Mouse (Mus musculus): ENCODE measurements around the gene Ankrd2. TPM values are rescaled to one million over a fixed set of nuclear protein-coding genes. Genes with fewer than 3 reads are reported as not detected.

The Ankrd2 gene
- not detected in 2 replicates for total RNA-seq (2012; rRNA removed)
- not detected for polyA plus RNA-seq (2012; ENCODE audit: insufficient read depth in 1 of 2, insufficient read length in 2 of 2, low read depth in 1 of 2, low replicate concordance in 2 of 2, missing spikeins in 1 of 2)

GRCm38 (mm10) chr19:42035456-42036248 lies at the start of gene Ankrd2:
TSS of gene Ankrd2 (plus strand) at chr19:42036000.
- no peak within 1 kb of the TSS for H3K27ac ChIP-seq (ENCODE audit: control insufficient read depth, low read depth, low read length)
- H3K79me2 ChIP-seq (ENCODE audit: control insufficient read depth, insufficient read depth, low read length, poor library complexity), result no peaks in the 10 kb centered on the region
- DNase-seq (ENCODE audit: low read depth, low spot score), result peak; percentile 81
- H3K36me3 ChIP-seq (ENCODE audit: control insufficient read depth in 1 of 2, insufficient read depth in 2 of 2, low read length in 2 of 2), result no peaks in the 10 kb centered on the region
- no peaks in the 10 kb centered on the region for H3K9me3 ChIP-seq (replicated peaks; ENCODE audit: insufficient read depth, low read length)
- TF ChIP-seq EP300 (IDR thresholded peaks at IDR 0.05; ENCODE audit: low read depth in 1 of 2, low read length in 2 of 2), result no peak
- TF ChIP-seq SMC3 (IDR thresholded peaks at IDR 0.05; ENCODE audit: low read depth, low read length), result peak; percentile 96
- TF ChIP-seq GATA1 (IDR thresholded peaks at IDR 0.05; ENCODE audit: low read depth, low read length), result no peak
- 0 out of 2 replicates have a peak, but pooled peaks have one; percentile 31 for TF ChIP-seq MYC (IDR thresholded peaks at IDR 0.05; ENCODE audit: low read depth, low read length)
- 0 out of 2 replicates have a peak, but pooled peaks have one; percentile 35 for TF ChIP-seq ZNF384 (IDR thresholded peaks at IDR 0.05; ENCODE audit: low read depth, low read length)
- no peak for TF ChIP-seq POLR2A (IDR thresholded peaks at IDR 0.05; ENCODE audit: control insufficient read depth in 1 of 2, insufficient read depth in 1 of 2, low read depth in 1 of 2, low read length in 2 of 2, poor library complexity in 1 of 2)
- TF ChIP-seq ZMIZ1 (IDR thresholded peaks at IDR 0.05; ENCODE audit: low read depth, low read length), result no peak
- no peak for TF ChIP-seq TAL1 (IDR thresholded peaks at IDR 0.05; ENCODE audit: low read length)
- TF ChIP-seq RCOR1 (IDR thresholded peaks at IDR 0.05; ENCODE audit: low read depth, low read length), result no peak
- no peak for TF ChIP-seq ZKSCAN1 (IDR thresholded peaks at IDR 0.05; ENCODE audit: low read depth, low read length)
- TF ChIP-seq MAFK (IDR thresholded peaks at IDR 0.05; ENCODE audit: borderline replicate concordance, low read depth, low read length), result no peak
- no peak for TF ChIP-seq MEF2A (IDR thresholded peaks at IDR 0.05; ENCODE audit: extremely low read depth, insufficient replicate concordance, low read depth, low read length, poor library complexity, severe bottlenecking)
- no peak for TF ChIP-seq ETS1 (IDR thresholded peaks at IDR 0.05; ENCODE audit: low read depth, low read length)
- TF ChIP-seq TCF12 (IDR thresholded peaks at IDR 0.05; ENCODE audit: low read depth, low read length), result no peak
- peak; percentile 68 for TF ChIP-seq RAD21 (IDR thresholded peaks at IDR 0.05; ENCODE audit: low read depth, low read length)
- no peak for TF ChIP-seq POLR2AphosphoS2 (IDR thresholded peaks at IDR 0.05; ENCODE audit: low read length)
- TF ChIP-seq UBTF (IDR thresholded peaks at IDR 0.05; ENCODE audit: borderline replicate concordance, insufficient read depth, low read depth, low read length), result no peak
- no peak for TF ChIP-seq USF2 (IDR thresholded peaks at IDR 0.05; ENCODE audit: borderline replicate concordance in 1 of 2, insufficient read depth in 1 of 2, low read depth in 1 of 2, low read length in 2 of 2)
- TF ChIP-seq TBP (IDR thresholded peaks at IDR 0.05; ENCODE audit: low read depth, low read length), result no peak
- TF ChIP-seq CTCF (IDR thresholded peaks at IDR 0.05 in 2 of 3, conservative IDR thresholded peaks at IDR 0.05 in 1 of 3; ENCODE audit: control insufficient read depth in 1 of 3, insufficient read depth in 1 of 3, low read depth in 2 of 3, low read length in 3 of 3, poor library complexity in 1 of 3, severe bottlenecking in 1 of 3), result peak; percentile 88 to 95 (median 88)
- no peak for TF ChIP-seq HCFC1 (IDR thresholded peaks at IDR 0.05; ENCODE audit: low read depth, low read length)
- no peak for TF ChIP-seq NRF1 (IDR thresholded peaks at IDR 0.05; ENCODE audit: insufficient read depth, low read depth, low read length, poor library complexity, severe bottlenecking)
- TF ChIP-seq ZC3H11A (IDR thresholded peaks at IDR 0.05; ENCODE audit: low read depth, low read length), result peak; percentile 78
- TF ChIP-seq MXI1 (IDR thresholded peaks at IDR 0.05; ENCODE audit: low read depth, low read length), result no peak
- TF ChIP-seq SIN3A (IDR thresholded peaks at IDR 0.05; ENCODE audit: low read length), result no peak
- no peak for TF ChIP-seq POLR2AphosphoS5 (IDR thresholded peaks at IDR 0.05; ENCODE audit: borderline replicate concordance, low read depth, low read length)
- no peak for TF ChIP-seq MAX (IDR thresholded peaks at IDR 0.05; ENCODE audit: low read length)
- no peak for TF ChIP-seq E2F4 (IDR thresholded peaks at IDR 0.05; ENCODE audit: borderline replicate concordance, low read depth, low read length)
- TF ChIP-seq MYB (IDR thresholded peaks at IDR 0.05; ENCODE audit: low read depth, low read length), result no peak
- H3K27me3 ChIP-seq (ENCODE audit: control insufficient read depth in 1 of 2, insufficient read depth in 2 of 2, low read length in 2 of 2), result peaks cover 4 to 5% of the 10 kb centered on the region in 2 experiments; a peak in 3 of 4 replicates
- peaks cover 0 to 7% of the 10 kb centered on the region in 2 experiments; a peak in 3 of 4 replicates for H3K4me1 ChIP-seq (ENCODE audit: control insufficient read depth in 1 of 2, insufficient read depth in 2 of 2, low read length in 2 of 2)
- H3K9ac ChIP-seq (ENCODE audit: control insufficient read depth, low read depth, low read length, poor library complexity, severe bottlenecking), result 0 out of 2 replicates have a peak within 1 kb of the TSS, but pooled peaks have one; percentile 1
- H3K4me3 ChIP-seq (ENCODE audit: control insufficient read depth in 1 of 2, insufficient read depth in 1 of 2, low read depth in 2 of 2, low read length in 2 of 2), result no peak within 1 kb of the TSS; a peak in 1 of 4 replicates

Data from MEL (cell line).